Mouse (Mus musculus) lung, adult 10 weeks (tissue): ENCODE data around the gene Uqcrfs1. TPM values are rescaled to one million over a fixed set of nuclear protein-coding genes. Genes with fewer than 3 reads are reported as not detected.

Source experiments
- polyA plus RNA-seq: library from polyadenylated mRNA; stranded (reverse); fragments of 350-450 nt; fragmentation: Illumina TruSeq; extraction: RNeasy Lipid Tissue Mini Kit (QIAGEN cat#74804); gene quantifications from one replicate; pipeline ENCODE4 v1.2.3, GENCODE M21; 2014; ENCODE audit warnings: low read depth, low replicate concordance; ENCODE audit not compliant: insufficient read depth

Uqcrfs1 gene
- 100 TPM for polyA plus RNA-seq

DNA sequence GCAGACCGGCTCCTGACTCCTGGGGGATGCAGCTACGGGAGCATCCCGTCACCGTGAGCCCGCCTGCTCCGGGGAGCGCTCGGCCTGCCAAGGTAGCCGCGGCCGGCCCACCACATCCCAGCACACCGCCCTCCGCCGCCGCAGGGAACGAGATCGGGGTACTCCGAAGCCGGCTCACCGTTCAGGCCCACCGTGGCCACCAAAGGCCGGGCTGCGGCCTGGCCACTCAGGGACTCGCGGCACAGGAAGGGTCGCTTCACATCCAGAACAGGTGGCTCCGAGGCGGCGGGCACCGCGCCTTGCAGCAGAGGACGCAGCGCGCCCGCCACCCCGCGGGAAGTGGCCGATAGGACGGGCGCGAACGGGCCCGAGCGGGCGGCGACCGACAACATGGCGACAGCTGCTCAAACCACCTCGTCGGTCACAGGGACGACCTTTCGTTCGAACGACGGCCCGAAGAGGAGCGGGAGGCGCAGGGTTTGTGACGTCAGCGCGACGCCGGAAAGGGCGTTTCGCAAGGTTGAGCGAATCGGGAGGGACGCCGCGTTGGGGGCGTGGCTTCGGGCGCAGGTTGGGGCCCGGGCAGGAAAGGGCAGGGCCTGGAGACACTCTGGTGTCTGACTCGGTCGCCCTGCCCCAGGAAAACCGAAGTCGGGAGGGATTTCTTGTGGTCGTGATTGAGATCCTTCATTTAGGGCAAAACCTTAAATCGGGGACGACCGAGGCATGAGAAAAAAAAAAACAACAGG is at the start of gene Uqcrfs1:
Gene Uqcrfs1, minus strand, starts transcription at position 507 of the 749 bp plus-strand sequence.

Other genes with a start within 250 kb of the Uqcrfs1 start
- gene Agtr1a, start 208.9 kb downstream of the Uqcrfs1 start, polyA plus RNA-seq, result 8.5 TPM
- 18.0 TPM for gene Dusp22, start 114.6 kb upstream of the Uqcrfs1 start, polyA plus RNA-seq
- gene Irf4, start 203.9 kb upstream of the Uqcrfs1 start, polyA plus RNA-seq, result 2.5 TPM